9 mouse cellular contexts compared by ENCODE assay signal in the genomic region with DNA sequence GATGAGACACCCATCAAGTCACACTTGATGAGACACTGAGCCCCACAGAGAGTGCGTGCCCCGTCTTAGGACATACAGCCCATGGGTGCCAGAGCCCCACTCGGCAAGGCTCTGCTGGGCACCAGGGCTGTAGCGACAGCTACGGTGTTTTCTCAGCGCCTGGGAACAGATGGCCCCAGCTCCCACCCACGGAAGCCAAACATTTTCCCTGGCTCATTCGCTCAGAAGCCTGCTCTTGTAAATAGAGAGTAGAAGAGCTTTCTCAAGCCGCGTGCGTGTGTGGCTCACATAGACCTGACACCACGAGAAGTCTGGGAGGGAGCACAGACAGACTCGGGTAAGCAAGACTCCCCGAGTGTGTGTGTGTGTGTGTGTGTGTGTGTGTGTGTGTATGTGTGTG. TPM values are rescaled to one million over a fixed set of nuclear protein-coding genes. Genes with fewer than 3 reads are reported as not detected.
DNase-seq lines count a peak whose midpoint lies in the region; ATAC-seq and TF ChIP-seq lines count a peak whose summit lies in the region.
"Had no signal": no experiment of that assay in that cellular context is flagged by ENCODE, and none has a peak within 500 bp of the region (broad histone marks: within the 10 kb centered on the region; RNA-seq: fewer than 3 reads in every experiment).

A gene (plus strand): TSS at position 265 of the 400 bp plus-strand sequence.

- H3K9ac ChIP-seq in heart, adult 2 months (ENCODE audit: low read depth, low read length) = no peak within 1 kb of the TSS

- H3K79me2 ChIP-seq in heart, adult 2 months (replicated peaks; ENCODE audit: control insufficient read depth, insufficient read depth, low read length) = no peaks in the 10 kb centered on the region

- peak within 1 kb of the TSS; percentile 76 for H3K4me3 ChIP-seq in cerebellum, adult 2 months (replicated peaks; ENCODE audit: insufficient read depth, low read depth, low read length)
- H3K4me3 ChIP-seq in heart, adult 2 months = no peak within 1 kb of the TSS

- no peaks in the 10 kb centered on the region for H3K36me3 ChIP-seq in heart, adult 2 months (ENCODE audit: control insufficient read depth, insufficient read depth, low read length)

- peaks cover 16% of the 10 kb centered on the region for H3K4me1 ChIP-seq in cerebellum, adult 2 months (ENCODE audit: control insufficient read depth, insufficient read depth, low read length)
- H3K4me1 ChIP-seq in heart, adult 2 months (ENCODE audit: control insufficient read depth, insufficient read depth, low read length) = no peaks in the 10 kb centered on the region

- H3K27ac ChIP-seq in cerebellum, adult 2 months (ENCODE audit: insufficient read depth, low read length) = peak within 1 kb of the TSS; percentile 91
- H3K27ac ChIP-seq in heart, adult 2 months = no peak within 1 kb of the TSS

- H3K27me3 ChIP-seq in cerebellum, adult 2 months (ENCODE audit: control insufficient read depth, insufficient read depth, low read length) = no peaks in the 10 kb centered on the region
- H3K27me3 ChIP-seq in heart, adult 2 months (ENCODE audit: control insufficient read depth, insufficient read depth, low read length) = peaks cover 4% of the 10 kb centered on the region; the same call in 1 of the 2 replicates
- H3K27me3 ChIP-seq: Patski had no signal

- WGBS in cerebellum, adult 2 months = 5% methylated on average over 14 of the region's 14 CpGs
- WGBS in heart, adult 2 months = 50% methylated on average over 14 of the region's 14 CpGs

- TF ChIP-seq EP300 in heart, adult 2 months (IDR thresholded peaks at IDR 0.05; ENCODE audit: insufficient read depth, low read depth, low read length) = no peak

- peak; percentile 89 for ATAC-seq in frontal cortex, adult (ENCODE audit: low TSS enrichment)
- ATAC-seq: Patski had no signal

- DNase-seq in cerebellum, adult 2 months = peak; percentile 85 to 88
- DNase-seq in left cerebral cortex, adult 9 months (ENCODE audit: low spot score in 2 of 2) = peak; percentile 55 to 85
- DNase-seq in right cerebral cortex, postnatal 10 days (ENCODE audit: low spot score in 2 of 2) = peak; percentile 84 to 90
- no peak for DNase-seq in thymus, postnatal 4 days
- no peak for DNase-seq in spleen, postnatal 36 days (ENCODE audit: low spot score in 2 of 2)
- no peak for DNase-seq in heart, adult 2 months
- DNase-seq in spleen, postnatal 14 days (ENCODE audit: low spot score in 2 of 2) = no peak

- intact Hi-C loops in heart, adult 2 months (cut with DNase I) = no loop called here

- TF ChIP-seq CTCF in cerebellum, adult 2 months (IDR thresholded peaks at IDR 0.05; ENCODE audit: borderline replicate concordance, insufficient read depth, low read depth, low read length) = no peak
- no peak for TF ChIP-seq CTCF in heart, adult 2 months (IDR thresholded peaks at IDR 0.05)

- TF ChIP-seq POLR2A in cerebellum, adult 2 months (IDR thresholded peaks at IDR 0.05; ENCODE audit: borderline replicate concordance, insufficient read depth, low read length) = peak; percentile 67; the same call in 1 of the 2 replicates
- TF ChIP-seq POLR2A in heart, adult 2 months (IDR thresholded peaks at IDR 0.05; ENCODE audit: insufficient read depth, low read depth, low read length) = no peak

RNA-seq across cellular contexts. Expression of the gene that starts here (rescaled TPM):
- polyA plus RNA-seq in cerebellum, adult 2 months (2012; rRNA removed) = 62.3 and 80.7 TPM in 2 replicates
- under 1 TPM; 0.27 to 0.31 TPM for total RNA-seq in heart, adult 2 months (2021)
- 0.70 and 0.73 TPM in 2 replicates for polyA plus RNA-seq in heart, adult 2 months (2012; rRNA removed)

Comparison
In these comparisons a context has a peak if more than half of its experiments do, and no peak if none do; other contexts are left out.
1. RNA of the gene that starts here (polyA plus RNA-seq): 62.3 to 80.7 TPM in cerebellum, adult 2 months; 0.70 to 0.73 TPM in heart, adult 2 months; every median in the first group is over 10 times any median in the second.
2. DNase-seq: peak in cerebellum, adult 2 months (2 of 2), left cerebral cortex, adult 9 months (2 of 2) and right cerebral cortex, postnatal 10 days (2 of 2); none in thymus, postnatal 4 days (single experiment), spleen, postnatal 36 days (0 of 2), heart, adult 2 months (0 of 2) and spleen, postnatal 14 days (0 of 2).